Mouse (Mus musculus) left cerebral cortex, adult 9 months (tissue): ENCODE measurements around the gene Bcl7c.
A peak's percentile ranks its signal among the peaks of the same experiment; 100 is the strongest.

ENCODE experiments used
- DNase-seq, 2 experiments: peaks; one replicate each; pipeline ENCODE4 v3.0.0; 2022; ENCODE audit warnings: low spot score in 2 of 2

Gene Bcl7c

DNA sequence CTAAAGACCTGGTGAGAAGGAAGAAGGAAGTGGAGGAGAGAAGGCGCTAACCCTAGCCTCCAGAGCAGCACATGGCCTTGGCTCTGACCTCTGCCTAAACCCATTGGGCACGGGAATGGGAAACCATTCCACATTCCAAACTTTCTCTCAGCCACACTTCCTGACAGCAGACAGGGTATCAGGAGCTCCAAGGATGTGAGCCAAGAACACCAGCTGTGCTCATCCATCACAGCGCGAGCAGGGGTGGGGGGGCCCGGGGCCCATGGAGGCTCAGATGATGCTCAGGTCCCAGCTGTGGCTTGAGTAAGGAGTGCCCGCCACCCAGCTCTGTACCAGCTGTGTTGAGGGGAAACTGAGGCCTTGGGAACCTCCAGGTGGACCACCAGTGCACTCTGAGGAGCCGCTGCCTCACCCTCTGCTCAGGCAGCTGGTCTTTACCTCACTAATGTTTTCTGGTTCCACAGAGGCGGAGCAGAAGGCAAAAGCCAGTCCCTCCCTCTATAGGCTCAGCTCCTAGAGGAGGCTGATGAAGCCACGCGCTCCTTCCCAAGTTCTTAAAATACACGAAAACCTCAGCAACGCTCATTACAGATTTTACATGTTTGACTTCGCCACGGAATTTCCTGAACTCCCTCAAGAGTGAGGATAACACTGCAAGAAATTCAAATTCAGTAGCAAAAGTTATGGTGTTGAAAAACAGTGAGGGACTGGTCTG is 23.3 kb downstream of the Bcl7c start:
- peak in 1 of 2 experiments; percentile 31 for DNase-seq

- DNase-seq, result no peak
These were observed 26.7 kb downstream of the Bcl7c start for GRCm38 (mm10) chr7:127681888-127682553.

GRCm38 (mm10) chr7:127680541-127680940 is 28.2 kb downstream of the Bcl7c start:
- no peak for DNase-seq

- DNase-seq, result no peak
These were observed 29.9 kb downstream of the Bcl7c start for GRCm38 (mm10) chr7:127678811-127679210.

DNA sequence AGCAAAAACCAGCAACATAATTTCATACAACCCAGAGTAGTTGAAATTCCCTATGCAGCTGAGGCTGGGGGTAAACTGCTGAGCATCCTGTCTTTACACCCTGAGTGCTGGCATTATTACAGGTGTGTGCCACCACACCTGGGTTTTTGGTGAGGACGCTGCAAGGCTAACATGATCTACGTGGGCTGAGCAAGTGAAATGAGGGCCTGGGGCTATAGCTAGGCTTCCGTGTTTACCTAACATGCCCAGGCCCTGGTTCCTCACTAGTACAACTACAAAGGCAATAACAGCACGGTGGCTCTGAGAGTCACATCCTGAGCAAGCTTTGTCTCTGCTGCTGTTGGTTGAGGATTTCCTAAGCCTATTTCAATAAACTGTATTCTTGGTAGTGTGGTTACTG is 31.1 kb downstream of the Bcl7c start:
- DNase-seq, result no peak

GRCm38 (mm10) chr7:127677077-127677476 is 31.7 kb downstream of the Bcl7c start:
- DNase-seq, result peak in 1 of 2 experiments; percentile 27

GRCm38 (mm10) chr7:127675391-127675811 is 33.3 kb downstream of the Bcl7c start:
- DNase-seq, result peak in 1 of 2 experiments; percentile 31

- DNase-seq, result peak; percentile 57 to 93
These were observed 33.8 kb downstream of the Bcl7c start for GRCm38 (mm10) chr7:127674977-127675376.

- DNase-seq, result no peak
These were observed 36.0 kb downstream of the Bcl7c start for GRCm38 (mm10) chr7:127672776-127673175.

GRCm38 (mm10) chr7:127671880-127672774 is 36.6 kb downstream of the Bcl7c start:
- DNase-seq, result no peak

- peak in 1 of 2 experiments; percentile 11 for DNase-seq
These were observed 41.6 kb downstream of the Bcl7c start for GRCm38 (mm10) chr7:127667171-127667570.

DNA sequence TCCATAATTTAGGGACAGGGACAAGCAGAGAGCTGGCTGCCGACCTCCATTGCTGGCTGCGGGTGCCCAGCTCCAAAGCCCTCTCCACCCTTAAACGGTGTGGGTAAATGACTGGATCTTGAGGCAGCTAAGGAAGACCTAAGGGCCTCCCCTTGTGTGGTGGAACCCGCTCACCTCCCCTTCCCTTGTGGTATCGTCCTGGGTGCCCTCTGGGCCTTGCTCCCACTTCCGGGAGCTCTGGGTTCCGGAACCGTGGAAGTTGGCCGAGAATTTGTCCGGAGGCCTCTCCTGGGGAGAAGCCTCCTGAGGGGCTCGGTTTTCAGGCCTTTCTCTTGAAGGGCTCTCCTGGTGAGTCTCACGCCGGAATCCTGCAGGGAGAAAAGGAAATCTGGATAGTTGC is 42.1 kb downstream of the Bcl7c start:
- DNase-seq, result no peak

- no peak for DNase-seq
These were observed 42.6 kb downstream of the Bcl7c start for GRCm38 (mm10) chr7:127666066-127666654.

DNA sequence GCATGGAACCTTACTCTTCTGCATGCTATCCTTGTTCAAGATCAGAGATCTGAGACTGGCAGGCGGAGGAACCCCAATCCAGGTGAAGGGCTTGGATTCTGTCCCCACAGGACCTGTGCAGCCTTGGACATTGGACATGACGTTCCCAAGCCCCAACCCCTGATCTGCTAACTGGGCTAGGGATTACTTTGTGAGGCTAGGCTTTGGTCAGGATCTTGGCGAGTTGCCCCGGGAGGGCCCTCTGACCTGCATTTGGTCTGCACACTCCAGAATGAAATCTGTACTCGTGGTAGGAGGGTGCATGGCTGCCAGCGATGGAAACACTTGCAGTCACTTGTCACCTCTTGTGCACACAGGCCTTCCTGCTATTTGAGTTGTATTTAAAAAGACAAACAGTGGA is 45.8 kb downstream of the Bcl7c start:
- DNase-seq, result no peak

GRCm38 (mm10) chr7:127661833-127662232 is 46.9 kb downstream of the Bcl7c start:
- no peak for DNase-seq

GRCm38 (mm10) chr7:127660882-127661281 is 47.9 kb downstream of the Bcl7c start:
- no peak for DNase-seq

DNA sequence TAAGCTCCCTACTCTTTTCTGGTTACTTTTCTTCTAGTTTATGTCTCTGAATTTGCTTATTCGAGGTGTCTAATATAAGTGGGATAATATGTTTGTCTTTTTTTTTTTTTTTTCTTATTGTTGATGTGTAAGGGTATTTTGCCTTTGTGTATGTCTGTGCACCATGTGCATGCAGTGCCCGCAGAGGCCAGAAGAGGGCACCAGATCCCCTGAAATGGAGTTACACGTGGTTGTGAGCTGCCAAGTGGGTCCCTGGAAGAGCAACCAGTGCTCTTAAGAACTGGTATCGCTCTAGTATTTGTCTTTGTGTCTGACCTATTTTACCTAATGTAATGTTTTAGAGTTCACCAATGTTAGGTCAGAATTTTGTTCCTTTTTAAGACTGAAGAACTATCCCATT is 51.8 kb downstream of the Bcl7c start:
- peak in 1 of 2 experiments; percentile 41 for DNase-seq

GRCm38 (mm10) chr7:127654318-127654717 is 54.4 kb downstream of the Bcl7c start:
- no peak for DNase-seq

- no peak for DNase-seq
These were observed 56.7 kb downstream of the Bcl7c start for GRCm38 (mm10) chr7:127652050-127652449.

GRCm38 (mm10) chr7:127651624-127652023 is 57.1 kb downstream of the Bcl7c start:
- DNase-seq, result no peak

GRCm38 (mm10) chr7:127649206-127649605 is 59.5 kb downstream of the Bcl7c start:
- no peak for DNase-seq
